Mouse (Mus musculus): ENCODE results near the gene Tenm4. TPM values are rescaled to one million over a fixed set of nuclear protein-coding genes. Genes with fewer than 3 reads are reported as not detected.
A peak's percentile ranks its signal among the peaks of the same experiment; 100 is the strongest.

The Tenm4 gene
- polyA plus RNA-seq, 1 experiment from 2014 or later, result 47.1 TPM

DNA sequence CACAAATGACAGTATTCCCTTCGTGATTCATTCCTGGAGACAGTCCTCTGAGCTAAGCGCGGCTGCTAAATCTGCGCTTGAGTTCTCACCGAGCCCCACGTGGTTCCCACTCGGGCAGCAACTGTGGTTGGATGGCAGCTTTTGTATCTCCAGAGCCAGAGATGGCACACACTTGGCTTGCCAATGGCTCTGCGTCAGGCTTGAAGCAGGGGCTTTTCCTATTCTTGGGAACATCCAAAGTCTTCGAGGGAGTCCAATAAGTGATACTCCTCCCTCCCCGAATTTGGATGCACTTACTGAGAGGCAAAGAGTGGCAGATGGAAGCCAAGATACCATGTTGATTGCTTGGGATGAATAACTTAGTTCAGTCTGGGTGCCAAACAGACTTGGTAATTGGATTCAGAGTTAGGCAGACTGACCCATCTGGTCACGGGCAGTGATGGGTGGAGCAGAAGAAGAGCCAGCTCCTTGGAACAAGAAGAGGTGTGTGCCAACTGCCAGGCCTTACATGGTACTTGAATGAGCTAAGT, 303.6 kb downstream of the Tenm4 start:
- no peak overlapping the region for H3K9ac ChIP-seq (replicated peaks)
- H3K9me3 ChIP-seq, result no peaks in the 10 kb centered on the region
- 84% methylated on average over 11 of the region's 11 CpGs for WGBS
- H3K4me3 ChIP-seq (replicated peaks), result no peak overlapping the region
- H3K27ac ChIP-seq, result no peak overlapping the region
- H3K36me3 ChIP-seq, result no peaks in the 10 kb centered on the region
- no peak overlapping the region for H3K4me2 ChIP-seq (replicated peaks)
- no peak for ATAC-seq
- H3K4me1 ChIP-seq (replicated peaks), result peaks cover 5% of the 10 kb centered on the region; the same call in 1 of the 2 replicates
- no peaks in the 10 kb centered on the region for H3K27me3 ChIP-seq

GRCm38 (mm10) chr7:96476987-96477613, 306.1 kb downstream of the Tenm4 start:
- WGBS, result 91% methylated on average over 6 of the region's 6 CpGs
- no peaks in the 10 kb centered on the region for H3K9me3 ChIP-seq
- no peak overlapping the region for H3K4me3 ChIP-seq (replicated peaks)
- no peak for ATAC-seq
- H3K36me3 ChIP-seq, result no peaks in the 10 kb centered on the region
- H3K27me3 ChIP-seq, result no peaks in the 10 kb centered on the region
- H3K9ac ChIP-seq (replicated peaks), result no peak overlapping the region
- H3K4me1 ChIP-seq (replicated peaks), result peaks cover 12% of the 10 kb centered on the region; the same call in 1 of the 2 replicates
- H3K27ac ChIP-seq, result no peak overlapping the region
- no peak overlapping the region for H3K4me2 ChIP-seq (replicated peaks)

GRCm38 (mm10) chr7:96479139-96479538, 308.1 kb downstream of the Tenm4 start:
- Histone ChIP-seq H3K4me3 (replicated peaks) (no peak overlapping the region), H3K9ac (replicated peaks) (no peak overlapping the region), H3K36me3 (no peaks in the 10 kb centered on the region), H3K4me2 (replicated peaks) (no peak overlapping the region), H3K9me3 (no peaks in the 10 kb centered on the region), H3K4me1 (replicated peaks) (peaks cover 12% of the 10 kb centered on the region; the same call in 1 of the 2 replicates), H3K27ac (no peak overlapping the region), H3K27me3 (no peaks in the 10 kb centered on the region)
- 81% methylated on average over 6 of the region's 6 CpGs for WGBS
- ATAC-seq, result no peak

- H3K36me3 ChIP-seq, result no peaks in the 10 kb centered on the region
- H3K4me3 ChIP-seq (replicated peaks), result no peak overlapping the region
- no peak overlapping the region for H3K27ac ChIP-seq
- 76% methylated on average over 9 of the region's 9 CpGs for WGBS
- H3K9ac ChIP-seq (replicated peaks), result no peak overlapping the region
- peak; percentile 66 for ATAC-seq
- H3K4me2 ChIP-seq (replicated peaks), result no peak overlapping the region
- no peaks in the 10 kb centered on the region for H3K27me3 ChIP-seq
- H3K4me1 ChIP-seq (replicated peaks), result peaks cover 12% of the 10 kb centered on the region; the same call in 1 of the 2 replicates
- H3K9me3 ChIP-seq, result no peaks in the 10 kb centered on the region
Measured at GRCm38 (mm10) chr7:96480351-96480983, 309.4 kb downstream of the Tenm4 start.

DNA sequence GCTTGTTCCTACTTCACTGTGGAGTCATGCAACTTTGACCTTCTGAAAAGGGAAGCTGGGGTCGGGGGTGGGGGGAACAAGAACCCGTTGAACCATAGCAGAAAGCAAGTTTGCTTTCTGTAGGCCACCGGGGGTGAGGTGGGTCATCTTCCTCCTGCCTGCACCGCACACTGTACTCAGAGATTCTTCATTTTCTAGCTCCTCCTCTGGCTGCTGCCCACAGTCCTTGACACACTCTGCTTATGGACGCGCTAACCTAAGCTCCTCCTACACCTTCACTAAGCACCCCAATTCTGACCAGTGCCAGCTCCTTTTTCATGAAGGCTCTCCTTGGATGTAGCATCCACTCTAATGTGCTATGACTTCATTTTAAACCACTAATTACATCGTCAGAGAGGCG, 311.9 kb downstream of the Tenm4 start:
- WGBS, result 79% methylated on average over 8 of the region's 8 CpGs
- Histone ChIP-seq H3K27ac (no peak overlapping the region), H3K36me3 (no peaks in the 10 kb centered on the region), H3K4me1 (replicated peaks) (peaks cover 12% of the 10 kb centered on the region; the same call in 1 of the 2 replicates), H3K4me2 (replicated peaks) (no peak overlapping the region), H3K9me3 (no peaks in the 10 kb centered on the region), H3K27me3 (no peaks in the 10 kb centered on the region), H3K9ac (replicated peaks) (no peak overlapping the region), H3K4me3 (replicated peaks) (no peak overlapping the region)
- ATAC-seq, result no peak

GRCm38 (mm10) chr7:96484006-96484581, 313.0 kb downstream of the Tenm4 start:
- Histone ChIP-seq H3K4me1 (replicated peaks) (peaks cover 12% of the 10 kb centered on the region; the same call in 1 of the 2 replicates), H3K4me3 (replicated peaks) (no peak overlapping the region), H3K27ac (no peak overlapping the region), H3K9me3 (no peaks in the 10 kb centered on the region), H3K9ac (replicated peaks) (no peak overlapping the region), H3K27me3 (no peaks in the 10 kb centered on the region), H3K4me2 (replicated peaks) (no peak overlapping the region), H3K36me3 (no peaks in the 10 kb centered on the region)
- no peak for ATAC-seq
- 96% methylated on average over 1 of the region's 1 CpGs for WGBS

- WGBS, result 85% methylated on average over 6 of the region's 6 CpGs
- no peaks in the 10 kb centered on the region for H3K9me3 ChIP-seq
- no peak overlapping the region for H3K27ac ChIP-seq
- H3K27me3 ChIP-seq, result no peaks in the 10 kb centered on the region
- no peak for ATAC-seq
- H3K4me2 ChIP-seq (replicated peaks), result no peak overlapping the region
- H3K4me3 ChIP-seq (replicated peaks), result no peak overlapping the region
- H3K9ac ChIP-seq (replicated peaks), result no peak overlapping the region
- H3K36me3 ChIP-seq, result no peaks in the 10 kb centered on the region
- no peaks in the 10 kb centered on the region for H3K4me1 ChIP-seq (replicated peaks)
Measured at GRCm38 (mm10) chr7:96489348-96490076, 318.5 kb downstream of the Tenm4 start.

- H3K9me3 ChIP-seq, result no peaks in the 10 kb centered on the region
- no peaks in the 10 kb centered on the region for H3K27me3 ChIP-seq
- no peak overlapping the region for H3K9ac ChIP-seq (replicated peaks)
- no peak overlapping the region for H3K4me2 ChIP-seq (replicated peaks)
- no peak for ATAC-seq
- no peak overlapping the region for H3K27ac ChIP-seq
- 81% methylated on average over 2 of the region's 2 CpGs for WGBS
- no peaks in the 10 kb centered on the region for H3K36me3 ChIP-seq
- H3K4me3 ChIP-seq (replicated peaks), result no peak overlapping the region
- no peaks in the 10 kb centered on the region for H3K4me1 ChIP-seq (replicated peaks)
Measured at GRCm38 (mm10) chr7:96491896-96492295, 320.9 kb downstream of the Tenm4 start.

DNA sequence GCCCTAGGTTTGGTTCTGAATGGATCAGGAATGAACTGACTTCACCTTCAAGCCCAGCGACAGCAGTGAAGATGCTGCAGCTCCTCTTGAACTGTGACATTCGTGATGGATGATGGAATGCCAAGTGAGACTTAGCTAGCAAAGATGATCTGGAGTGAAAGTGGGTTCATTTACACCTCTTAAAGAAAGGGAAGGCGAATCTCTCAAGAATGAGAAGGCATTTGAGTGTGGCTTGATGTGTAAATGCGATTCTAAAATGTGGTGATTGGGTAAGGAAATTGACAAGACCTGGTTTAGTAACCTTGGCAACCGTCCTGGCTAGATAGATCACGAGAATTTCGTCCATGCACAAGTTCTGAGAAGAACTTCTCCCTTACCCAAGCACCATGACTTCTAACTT, 321.6 kb downstream of the Tenm4 start:
- H3K36me3 ChIP-seq, result no peaks in the 10 kb centered on the region
- no peaks in the 10 kb centered on the region for H3K4me1 ChIP-seq (replicated peaks)
- no peak for ATAC-seq
- H3K4me2 ChIP-seq (replicated peaks), result no peak overlapping the region
- no peak overlapping the region for H3K9ac ChIP-seq (replicated peaks)
- H3K9me3 ChIP-seq, result no peaks in the 10 kb centered on the region
- H3K27me3 ChIP-seq, result no peaks in the 10 kb centered on the region
- no peak overlapping the region for H3K27ac ChIP-seq
- no peak overlapping the region for H3K4me3 ChIP-seq (replicated peaks)
- WGBS, result 89% methylated on average over 7 of the region's 7 CpGs

- ATAC-seq, result no peak
- no peaks in the 10 kb centered on the region for H3K27me3 ChIP-seq
- 87% methylated on average over 16 of the region's 16 CpGs for WGBS
- H3K4me2 ChIP-seq (replicated peaks), result no peak overlapping the region
- no peaks in the 10 kb centered on the region for H3K9me3 ChIP-seq
- H3K4me1 ChIP-seq (replicated peaks), result no peaks in the 10 kb centered on the region
- H3K4me3 ChIP-seq (replicated peaks), result no peak overlapping the region
- no peak overlapping the region for H3K27ac ChIP-seq
- H3K9ac ChIP-seq (replicated peaks), result no peak overlapping the region
- no peaks in the 10 kb centered on the region for H3K36me3 ChIP-seq
Measured at GRCm38 (mm10) chr7:96494057-96494456, 323.0 kb downstream of the Tenm4 start.

DNA sequence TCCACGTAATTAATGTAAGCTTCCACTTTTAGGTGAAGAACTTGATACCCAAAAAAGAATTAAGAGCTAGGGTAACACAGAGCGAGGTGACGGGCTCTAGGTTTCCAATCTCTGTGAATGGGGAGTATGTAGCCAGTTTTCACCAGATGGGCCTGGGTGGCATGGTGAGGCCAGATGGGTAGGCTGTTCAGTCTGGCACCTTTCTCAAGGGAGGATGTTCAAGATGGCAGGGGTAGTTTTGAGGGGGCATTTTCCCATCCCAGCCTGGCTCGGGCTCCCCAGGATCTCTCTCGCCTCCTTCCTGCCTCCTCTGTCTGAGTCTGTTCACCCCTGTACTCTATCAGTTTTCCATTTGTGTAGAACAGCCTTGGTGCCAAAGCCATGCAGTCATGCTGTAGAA, 329.1 kb downstream of the Tenm4 start:
- no peak overlapping the region for H3K9ac ChIP-seq (replicated peaks)
- ATAC-seq, result no peak
- no peaks in the 10 kb centered on the region for H3K9me3 ChIP-seq
- H3K36me3 ChIP-seq, result no peaks in the 10 kb centered on the region
- no peaks in the 10 kb centered on the region for H3K27me3 ChIP-seq
- no peak overlapping the region for H3K4me3 ChIP-seq (replicated peaks)
- H3K4me2 ChIP-seq (replicated peaks), result no peak overlapping the region
- 95% methylated on average over 5 of the region's 5 CpGs for WGBS
- no peak overlapping the region for H3K27ac ChIP-seq
- peaks cover 12% of the 10 kb centered on the region for H3K4me1 ChIP-seq (replicated peaks)

GRCm38 (mm10) chr7:96500797-96501196, 329.8 kb downstream of the Tenm4 start:
- Histone ChIP-seq H3K27me3 (no peaks in the 10 kb centered on the region), H3K4me3 (replicated peaks) (no peak overlapping the region), H3K9ac (replicated peaks) (no peak overlapping the region), H3K9me3 (no peaks in the 10 kb centered on the region), H3K27ac (no peak overlapping the region), H3K4me2 (replicated peaks) (no peak overlapping the region), H3K4me1 (replicated peaks) (peaks cover 19% of the 10 kb centered on the region), H3K36me3 (no peaks in the 10 kb centered on the region)
- ATAC-seq, result no peak
- 85% methylated on average over 4 of the region's 4 CpGs for WGBS
